Mouse (Mus musculus) forebrain, embryonic 15.5 days (tissue): Measurements from ENCODE around the gene Id3. TPM values are rescaled to one million over a fixed set of nuclear protein-coding genes. Genes with fewer than 3 reads are reported as not detected.

ENCODE experiments used
- ATAC-seq: fragments of 200-750 bp; cut with Nextera tagmentation; replicated peaks from 2 replicates; pipeline ENCODE4 v1.8.0; 2017; ENCODE audit warnings: mild to moderate bottlenecking, moderate TSS enrichment, moderate library complexity
- H3K27ac ChIP-seq: fragments of 300-500 bp; sonication (generic); replicated peaks from 2 replicates; pipeline ENCODE4 v1.5.1; 2015; ENCODE audit warnings: mild to moderate bottlenecking, inconsistent platforms
- H3K27me3 ChIP-seq: fragments of 300-500 bp; sonication (generic); 2 replicates; pipeline ENCODE4 v1.6.1; 2015; ENCODE audit warnings: inconsistent platforms
- H3K36me3 ChIP-seq: fragments of 300-500 bp; sonication (generic); 2 replicates; pipeline ENCODE4 v1.6.1; 2015; ENCODE audit warnings: mild to moderate bottlenecking, inconsistent platforms
- H3K4me1 ChIP-seq: fragments of 300-500 bp; sonication (generic); 2 replicates; pipeline ENCODE4 v1.6.1; 2015; ENCODE audit warnings: inconsistent platforms
- H3K4me2 ChIP-seq: fragments of 300-500 bp; sonication (generic); replicated peaks from 2 replicates; pipeline ENCODE4 v1.6.1; 2015; ENCODE audit warnings: mild to moderate bottlenecking, inconsistent platforms
- H3K4me3 ChIP-seq: fragments of 300-500 bp; sonication (generic); 2 replicates; pipeline ENCODE4 v1.5.1; 2015; ENCODE audit warnings: mild to moderate bottlenecking, inconsistent platforms
- H3K9ac ChIP-seq: fragments of 300-500 bp; sonication (generic); replicated peaks from 2 replicates; pipeline ENCODE4 v1.6.1; 2015; ENCODE audit warnings: mild to moderate bottlenecking, inconsistent platforms
- H3K9me3 ChIP-seq: fragments of 300-500 bp; sonication (generic); 2 replicates; pipeline ENCODE4 v1.6.1; 2016; ENCODE audit warnings: inconsistent platforms
- WGBS: fragments of 180-500 bp; shearing (Covaris S2); methylation state at CpG from one replicate; pipeline ENCODE4 v1.1.7; 2015; ENCODE audit warnings: mixed read lengths; 5-methylcytosine and 5-hydroxymethylcytosine counted together
- polyA plus RNA-seq: library from polyadenylated mRNA; unstranded; fragments of >200 nt; fragmentation: Nextera tagmentation; extraction: Ambion mirVana; gene quantifications from 2 replicates; pipeline ENCODE4 v1.2.1, GENCODE M21; 2015

The Id3 gene
- polyA plus RNA-seq, 1 experiment from 2014 or later = 98.1 TPM

DNA sequence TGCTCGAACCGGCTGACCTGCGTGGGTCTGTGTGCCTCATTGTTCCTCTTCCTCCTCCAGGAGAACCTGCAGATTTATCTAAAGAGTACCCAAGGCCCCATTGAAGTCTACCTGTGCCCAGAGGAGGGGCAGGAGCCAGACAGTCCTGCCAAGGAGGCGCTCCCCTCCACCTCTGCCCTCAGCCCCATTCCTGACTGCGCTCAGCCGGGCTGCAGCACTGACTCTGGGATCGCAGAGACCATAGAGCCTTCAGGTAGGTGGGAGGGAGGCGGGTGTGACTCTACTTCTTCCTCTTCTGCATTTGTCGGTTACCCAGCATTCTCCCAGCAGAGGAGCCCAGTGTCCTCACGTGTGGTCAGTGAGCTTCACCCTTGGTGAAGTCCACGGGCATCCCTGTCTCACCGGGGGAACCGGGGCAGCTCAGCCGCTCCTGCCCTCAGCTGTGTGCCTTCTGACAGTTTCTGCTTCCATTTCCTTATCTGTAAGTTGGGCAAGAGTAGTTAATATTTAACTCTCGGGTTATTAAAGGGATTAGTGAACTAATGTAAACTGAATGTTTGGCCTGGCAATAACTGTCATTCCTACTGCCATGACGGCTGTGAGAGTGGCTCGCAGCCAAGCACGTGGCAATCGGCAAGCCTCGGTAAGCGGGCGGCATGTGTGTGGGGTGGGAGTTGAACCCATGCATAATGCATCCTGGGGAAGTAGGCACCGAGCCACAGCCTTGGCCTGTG, 43.6 kb downstream of the Id3 start:
- no peak overlapping the region for H3K9ac ChIP-seq
- H3K27me3 ChIP-seq = no peaks in the 10 kb centered on the region
- no peaks in the 10 kb centered on the region for H3K36me3 ChIP-seq
- peaks cover 8% of the 10 kb centered on the region for H3K4me1 ChIP-seq
- H3K4me3 ChIP-seq = no peak overlapping the region
- 76% methylated on average over 23 of the region's 23 CpGs for WGBS
- H3K27ac ChIP-seq = no peak overlapping the region; the same call in 1 of the 2 replicates
- H3K9me3 ChIP-seq = no peaks in the 10 kb centered on the region
- no peak overlapping the region for H3K4me2 ChIP-seq
- ATAC-seq = no peak

DNA sequence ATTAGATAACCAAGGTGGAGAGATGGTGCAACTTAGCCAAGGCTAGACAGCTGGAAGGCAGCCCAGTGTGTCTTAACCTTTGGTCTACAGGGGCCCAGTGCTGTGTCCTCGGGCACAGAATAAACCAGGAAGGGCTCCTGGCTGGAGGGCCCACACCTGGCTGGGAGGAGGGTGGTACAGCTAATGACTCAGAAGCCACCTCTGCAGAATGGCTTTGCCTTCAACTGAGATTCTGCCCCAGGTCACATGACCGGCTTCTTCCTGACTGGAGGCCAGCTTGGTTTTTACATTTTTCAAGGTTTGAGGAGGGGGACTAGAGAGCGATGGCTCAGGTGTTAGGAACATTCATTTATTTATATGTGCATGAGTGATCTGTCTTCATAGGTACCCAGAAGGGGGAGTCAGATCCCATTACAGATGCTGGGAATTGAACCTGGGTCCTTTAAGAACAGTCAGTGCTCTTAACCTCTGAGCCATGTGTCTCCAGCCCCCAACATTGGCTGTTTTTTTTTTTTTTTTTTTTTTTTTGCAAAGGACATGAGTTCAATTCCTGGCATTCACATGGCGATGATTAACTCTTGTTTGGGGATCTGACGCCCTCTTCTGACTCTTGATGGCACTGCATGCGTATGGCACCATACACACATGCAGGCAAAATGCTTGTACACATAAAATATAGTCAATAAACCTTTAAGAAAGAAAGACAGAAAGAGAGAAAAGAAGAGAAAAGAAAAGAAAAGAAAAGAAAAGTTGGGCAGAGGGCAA, 45.9 kb downstream of the Id3 start:
- WGBS = 81% methylated on average over 6 of the region's 6 CpGs
- Histone ChIP-seq H3K4me3 (no peak overlapping the region), H3K27me3 (no peaks in the 10 kb centered on the region), H3K36me3 (no peaks in the 10 kb centered on the region), H3K4me2 (no peak overlapping the region), H3K27ac (no peak overlapping the region), H3K9me3 (no peaks in the 10 kb centered on the region), H3K9ac (no peak overlapping the region), H3K4me1 (peaks cover 8% of the 10 kb centered on the region)
- ATAC-seq = no peak

DNA sequence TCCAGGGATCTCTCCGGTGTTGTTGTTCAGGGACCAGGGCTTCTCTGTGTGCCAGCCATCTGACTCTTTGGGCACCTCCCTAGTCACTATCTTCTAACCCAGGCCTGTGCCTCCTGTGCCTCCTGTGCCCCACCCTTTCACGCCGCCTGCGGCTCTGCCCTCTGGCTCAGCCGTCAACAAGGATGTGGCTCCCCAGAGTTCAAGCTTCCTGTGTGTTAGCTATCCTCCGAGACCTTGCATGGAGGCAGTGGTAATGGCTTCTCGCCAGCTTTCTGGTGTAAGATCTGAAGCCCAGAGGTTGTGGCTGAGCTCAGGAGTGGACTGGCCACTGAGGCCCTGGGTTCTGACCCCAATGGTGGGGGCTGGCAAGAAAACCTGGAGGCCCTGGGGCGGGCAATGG, 46.6 kb downstream of the Id3 start:
- H3K4me3 ChIP-seq = no peak overlapping the region
- 94% methylated on average over 8 of the region's 8 CpGs for WGBS
- H3K9me3 ChIP-seq = no peaks in the 10 kb centered on the region
- ATAC-seq = no peak
- H3K36me3 ChIP-seq = no peaks in the 10 kb centered on the region
- H3K27ac ChIP-seq = no peak overlapping the region
- peaks cover 8% of the 10 kb centered on the region for H3K4me1 ChIP-seq
- no peak overlapping the region for H3K4me2 ChIP-seq
- H3K27me3 ChIP-seq = no peaks in the 10 kb centered on the region
- H3K9ac ChIP-seq = no peak overlapping the region

DNA sequence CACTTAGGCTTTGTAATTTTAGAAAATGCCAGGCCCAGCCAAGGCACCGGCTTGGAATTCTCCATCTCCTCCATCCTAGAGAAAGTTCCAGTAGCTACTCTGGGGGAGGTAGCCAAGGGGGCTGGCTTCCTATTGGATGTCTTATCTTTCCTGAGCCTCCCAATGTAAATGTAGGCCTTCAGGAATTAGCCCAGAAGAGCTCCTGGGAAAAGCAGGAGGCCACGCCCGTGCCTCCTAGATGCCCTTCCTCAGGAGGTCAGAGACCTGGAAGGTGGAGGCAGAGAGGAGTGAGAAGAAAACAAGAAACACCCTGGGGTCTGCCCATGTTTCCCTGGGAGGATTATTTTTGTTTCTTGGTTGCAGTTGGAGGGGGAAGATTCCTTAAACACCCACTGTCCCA, 50.3 kb downstream of the Id3 start:
- H3K4me1 ChIP-seq = no peaks in the 10 kb centered on the region
- H3K27ac ChIP-seq = no peak overlapping the region
- no peak overlapping the region for H3K4me2 ChIP-seq
- no peak for ATAC-seq
- H3K9ac ChIP-seq = no peak overlapping the region
- H3K27me3 ChIP-seq = no peaks in the 10 kb centered on the region
- H3K9me3 ChIP-seq = no peaks in the 10 kb centered on the region
- no peak overlapping the region for H3K4me3 ChIP-seq
- WGBS = 92% methylated on average over 3 of the region's 3 CpGs
- no peaks in the 10 kb centered on the region for H3K36me3 ChIP-seq

DNA sequence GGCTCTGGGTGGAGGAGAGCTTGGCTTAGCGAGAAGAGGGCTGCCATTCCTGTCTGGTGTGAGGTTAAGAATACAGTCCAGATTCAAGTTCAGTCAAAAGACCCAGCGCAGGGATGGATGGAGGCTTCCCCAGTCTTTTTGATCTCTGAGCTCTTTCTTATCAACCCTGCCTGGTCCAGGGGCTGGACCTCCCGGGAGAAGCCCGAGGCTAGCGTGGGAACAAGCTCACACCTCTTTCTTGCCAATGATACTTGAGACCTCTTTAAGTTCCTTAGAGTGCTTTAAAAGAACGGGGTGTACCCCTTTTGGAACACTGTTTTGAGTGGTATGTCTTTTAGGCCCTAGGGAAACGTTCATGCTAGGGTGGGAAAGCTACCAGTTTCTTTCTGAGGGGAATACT, 51.7 kb downstream of the Id3 start:
- H3K4me3 ChIP-seq = no peak overlapping the region
- no peak overlapping the region for H3K9ac ChIP-seq
- no peak overlapping the region for H3K4me2 ChIP-seq
- no peaks in the 10 kb centered on the region for H3K27me3 ChIP-seq
- no peak overlapping the region for H3K27ac ChIP-seq
- ATAC-seq = no peak
- H3K9me3 ChIP-seq = no peaks in the 10 kb centered on the region
- WGBS = 70% methylated on average over 7 of the region's 7 CpGs
- no peaks in the 10 kb centered on the region for H3K36me3 ChIP-seq
- H3K4me1 ChIP-seq = no peaks in the 10 kb centered on the region

Other genes starting within 250 kb of the Id3 start
- 0.08 and 0.13 TPM in 2 replicates for gene Cnr2, start 248.1 kb upstream of the Id3 start, polyA plus RNA-seq
- 50.9 and 56.7 TPM in 2 replicates for gene Fuca1, start 222.8 kb upstream of the Id3 start, polyA plus RNA-seq
- gene Hmgcl, start 197.0 kb upstream of the Id3 start, polyA plus RNA-seq = 61.3 and 66.6 TPM in 2 replicates
- 35.2 and 35.6 TPM in 2 replicates for gene Gale, start 179.8 kb upstream of the Id3 start, polyA plus RNA-seq
- gene Lypla2, start 170.9 kb upstream of the Id3 start, polyA plus RNA-seq = 180 and 188 TPM in 2 replicates
- 52.1 and 55.3 TPM in 2 replicates for gene Pithd1, start 156.2 kb upstream of the Id3 start, polyA plus RNA-seq
- 30.5 and 32.6 TPM in 2 replicates for gene Eloa, start 121.7 kb upstream of the Id3 start, polyA plus RNA-seq
- gene Rpl11, start 90.1 kb upstream of the Id3 start, polyA plus RNA-seq = 302 and 341 TPM in 2 replicates
- 5.4 and 6.0 TPM in 2 replicates for gene E2f2, start 28.9 kb downstream of the Id3 start, polyA plus RNA-seq
- gene Asap3, start 62.9 kb downstream of the Id3 start, polyA plus RNA-seq = 3.4 and 3.7 TPM in 2 replicates
- 0.57 and 1.0 TPM in 2 replicates for gene Tcea3, start 104.2 kb downstream of the Id3 start, polyA plus RNA-seq
- 42.2 and 46.1 TPM in 2 replicates for gene Zfp46, start 141.2 kb downstream of the Id3 start, polyA plus RNA-seq
- gene Hnrnpr, start 167.4 kb downstream of the Id3 start, polyA plus RNA-seq = 247 and 258 TPM in 2 replicates